Mouse (Mus musculus) layer of hippocampus, adult 9-10 months (tissue): ENCODE results near the gene Kirrel.

Experiments used
- DNase-seq: peaks from one replicate; pipeline ENCODE4 v3.0.0; 2022; ENCODE audit warnings: low spot score

Kirrel gene

GRCm38 (mm10) chr3:87174096-87174768, at the start of gene Kirrel:
TSS of gene Kirrel (minus strand) at chr3:87174747.
- DNase-seq, result no peak

GRCm38 (mm10) chr3:87223636-87224035, 49.1 kb upstream of the Kirrel start:
- DNase-seq, result no peak

DNA sequence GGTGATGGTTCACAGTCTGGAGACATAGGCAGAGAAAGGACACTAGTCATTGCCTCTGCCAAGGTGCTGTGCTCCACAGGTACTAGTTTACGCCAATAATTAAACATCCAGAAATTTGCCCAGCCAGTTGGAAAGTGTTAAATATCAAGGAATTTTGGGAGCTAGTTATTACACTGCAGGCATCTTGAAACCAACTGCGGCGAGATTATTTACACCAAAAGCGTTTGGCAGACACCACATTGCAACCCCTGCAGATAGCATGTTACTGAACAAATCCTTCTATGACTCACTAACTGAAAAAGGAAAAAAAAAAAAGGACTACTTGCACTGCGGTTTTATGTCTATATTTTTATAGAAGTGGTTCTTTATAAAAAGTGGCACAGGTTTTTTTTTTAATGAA, 47.8 kb upstream of the Kirrel start:
- no peak for DNase-seq

- no peak for DNase-seq
Measured at GRCm38 (mm10) chr3:87215176-87215575, 40.6 kb upstream of the Kirrel start.

GRCm38 (mm10) chr3:87214221-87214864, 39.8 kb upstream of the Kirrel start:
- DNase-seq, result peak; percentile 0

DNA sequence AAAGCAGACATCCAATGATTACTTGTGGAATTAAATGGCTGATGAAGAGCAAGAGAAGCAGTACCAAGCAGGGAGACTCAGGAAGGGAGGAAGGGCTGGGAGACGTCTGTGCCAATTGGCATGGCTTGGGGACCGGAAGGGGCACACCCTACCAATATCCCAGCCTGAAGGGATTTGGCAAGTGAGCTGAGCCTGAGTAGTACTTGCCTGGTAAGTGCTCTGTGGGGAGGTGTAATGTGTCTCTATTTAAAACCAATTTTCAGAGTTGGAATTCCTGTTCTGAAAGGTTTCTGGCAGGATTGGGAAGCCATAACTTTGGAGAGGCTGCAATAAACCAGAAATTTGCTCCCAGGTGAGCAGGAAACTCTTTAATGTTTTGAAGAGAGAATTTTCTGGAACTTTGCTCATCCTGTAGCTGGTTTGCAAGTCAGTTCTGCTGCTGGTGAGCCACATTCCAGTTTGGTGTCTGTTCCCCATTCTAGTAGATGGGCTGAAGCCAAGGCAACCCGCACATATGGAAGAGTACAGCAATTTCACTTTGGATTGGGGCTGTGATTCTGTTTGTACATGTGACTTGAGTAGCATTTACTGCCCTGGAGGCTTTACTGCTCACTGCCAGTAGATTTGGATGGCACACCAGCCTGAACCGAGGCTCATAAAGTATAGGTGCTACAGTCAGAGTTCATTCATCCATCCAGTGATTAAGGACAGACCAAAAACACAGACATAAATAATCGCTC, 32.0 kb upstream of the Kirrel start:
- DNase-seq, result no peak

DNA sequence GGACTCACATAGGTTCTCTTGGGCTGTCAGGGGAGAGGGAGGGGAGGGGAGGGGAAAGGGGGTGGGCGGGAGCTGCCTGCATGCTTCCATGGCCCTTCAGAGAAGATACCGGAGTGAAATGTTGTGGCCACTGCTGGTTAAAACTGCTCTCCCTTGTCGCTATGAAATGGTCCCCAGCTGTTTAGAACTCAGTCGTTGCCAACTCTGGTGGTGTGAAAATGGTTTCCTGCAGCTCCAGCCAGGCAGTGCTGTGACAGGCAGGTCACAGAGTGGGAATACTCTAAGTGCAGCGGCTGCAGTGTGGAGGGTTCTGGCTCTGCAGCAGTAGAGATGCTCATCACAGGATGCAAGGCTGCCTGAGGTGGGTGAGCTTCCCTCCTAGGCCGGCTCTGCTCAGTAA, 22.1 kb upstream of the Kirrel start:
- no peak for DNase-seq

GRCm38 (mm10) chr3:87195041-87195440, 20.5 kb upstream of the Kirrel start:
- DNase-seq, result no peak

- DNase-seq, result no peak
Measured at GRCm38 (mm10) chr3:87194591-87194990, 20.0 kb upstream of the Kirrel start.

DNA sequence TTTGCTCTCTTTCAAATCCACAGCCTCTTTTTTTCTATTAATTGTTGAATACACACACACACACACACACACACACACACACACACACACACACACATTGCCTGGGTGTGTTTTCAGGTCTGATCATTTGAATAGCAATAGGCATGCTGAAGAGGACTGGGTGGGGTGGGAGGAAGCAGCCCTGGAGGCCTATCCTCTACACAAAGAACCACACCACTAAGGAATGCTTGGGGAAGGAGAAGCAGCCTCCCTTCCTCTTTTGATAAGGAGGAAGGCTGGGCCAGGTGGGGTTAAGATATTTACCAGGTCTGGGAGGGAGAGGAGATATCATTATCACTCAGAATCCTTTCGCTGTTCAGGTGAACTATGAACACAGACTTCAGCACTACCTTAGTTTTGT, 19.2 kb upstream of the Kirrel start:
- no peak for DNase-seq

DNA sequence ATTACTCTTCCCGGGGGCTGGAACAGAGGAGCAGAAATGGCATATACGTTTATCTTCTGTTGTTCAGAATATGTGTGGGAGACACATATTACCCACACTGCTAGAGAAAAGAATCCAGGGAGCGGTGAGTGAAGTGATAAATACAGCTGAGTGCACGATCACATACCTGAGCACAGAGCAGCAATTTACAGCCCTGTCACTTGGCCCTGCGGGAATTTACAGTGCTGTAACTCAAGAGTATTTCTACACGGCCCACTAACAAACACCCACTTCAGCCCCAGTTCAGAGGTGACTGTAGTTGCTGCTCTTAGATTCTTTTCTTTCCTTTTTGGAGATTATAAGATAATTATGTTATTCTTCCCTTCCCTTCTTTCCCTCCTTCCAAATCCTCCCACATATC, 18.8 kb upstream of the Kirrel start:
- DNase-seq, result no peak

GRCm38 (mm10) chr3:87176687-87177086, 2.1 kb upstream of the Kirrel start:
- DNase-seq, result no peak

GRCm38 (mm10) chr3:87175438-87175815, 880 bp upstream of the Kirrel start:
- no peak for DNase-seq

DNA sequence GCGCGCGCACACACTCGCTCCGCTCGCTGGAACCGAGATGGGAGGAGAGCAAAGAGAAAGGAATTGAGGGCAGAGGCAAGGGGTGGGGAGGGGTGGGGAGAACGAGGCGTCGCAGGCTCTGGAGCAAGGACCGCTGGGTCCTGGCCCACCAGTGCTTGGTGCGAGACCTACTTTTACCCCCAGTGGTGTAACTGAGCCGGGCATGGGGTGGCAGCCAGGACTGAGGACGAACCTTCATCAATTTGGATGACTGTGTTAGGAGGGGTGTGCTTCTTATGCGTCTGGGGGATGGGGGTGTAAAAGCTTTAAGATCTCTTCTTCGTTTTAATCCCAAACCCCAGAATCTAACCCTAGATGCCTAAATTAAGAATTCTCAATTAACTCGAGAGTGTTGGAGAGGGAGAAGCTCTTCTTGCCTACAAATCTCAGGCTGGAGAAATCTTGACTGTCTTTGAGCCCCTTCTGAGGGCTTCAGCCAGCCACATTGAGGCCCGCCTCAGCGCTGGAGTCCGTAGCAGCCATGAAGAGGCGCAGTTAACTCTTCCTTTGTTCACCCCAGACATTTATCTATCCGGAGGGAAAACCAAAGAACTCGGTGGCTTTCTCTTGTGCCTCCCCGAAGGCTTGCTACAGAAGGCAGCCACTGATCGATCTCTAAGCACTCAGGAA, 356 bp upstream of the Kirrel start:
- DNase-seq, result no peak

- no peak for DNase-seq
Measured at GRCm38 (mm10) chr3:87173486-87174085, 961 bp downstream of the Kirrel start.

DNA sequence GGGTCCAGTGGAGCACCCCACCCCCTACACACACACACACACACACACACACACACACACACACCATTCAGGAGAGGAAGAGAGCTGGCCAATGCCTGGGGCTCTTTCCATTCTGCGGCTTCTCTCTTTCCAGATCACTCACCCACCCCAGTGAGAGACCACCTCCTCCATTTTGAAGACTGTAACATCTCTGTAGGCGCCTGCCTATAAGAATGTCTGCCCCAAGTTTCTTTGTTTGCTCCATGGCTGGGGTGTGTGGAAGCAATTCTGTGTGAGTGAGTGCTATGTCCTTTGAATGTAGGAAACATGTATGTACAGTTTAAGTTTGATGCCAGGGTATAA, 1.5 kb downstream of the Kirrel start:
- DNase-seq, result no peak

DNA sequence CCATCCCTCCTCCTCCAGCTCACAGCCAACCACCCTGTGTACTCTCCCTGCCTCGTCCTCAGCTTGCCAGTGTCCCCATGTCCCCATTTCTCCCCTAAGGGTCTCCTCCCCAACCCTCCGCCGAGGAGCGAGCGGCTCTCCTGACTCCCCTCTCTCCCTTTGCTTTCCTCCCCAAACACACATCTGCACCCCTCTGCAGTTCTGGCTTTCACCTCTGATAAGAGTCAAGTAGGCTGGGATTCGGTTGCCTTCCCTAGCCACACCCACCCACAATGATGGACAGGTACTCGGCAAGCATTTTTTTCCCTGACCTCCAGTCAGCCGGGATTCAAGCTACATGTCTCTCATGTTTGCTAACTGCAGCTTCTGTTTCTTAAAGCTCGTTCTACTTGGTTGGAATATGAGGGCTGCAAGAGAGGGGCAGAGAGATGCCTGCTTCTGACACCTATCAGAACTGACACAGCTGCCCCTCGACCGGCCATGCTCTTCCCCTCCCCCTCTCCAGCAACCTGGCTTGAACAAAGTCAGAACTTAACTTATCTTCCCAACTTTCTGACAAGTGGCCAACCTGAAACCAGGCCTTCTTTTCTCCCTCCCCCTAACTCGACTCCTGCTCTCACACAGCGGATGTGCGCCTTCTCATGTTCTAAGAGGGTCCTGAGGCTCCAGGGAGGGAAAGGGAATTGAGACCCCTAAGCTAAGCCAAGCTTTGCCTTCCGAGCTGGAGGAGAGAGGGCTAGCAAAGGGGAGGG, 2.0 kb downstream of the Kirrel start:
- no peak for DNase-seq

GRCm38 (mm10) chr3:87171201-87172100, 3.1 kb downstream of the Kirrel start:
- DNase-seq, result no peak

- no peak for DNase-seq
Measured at GRCm38 (mm10) chr3:87169402-87170015, 5.0 kb downstream of the Kirrel start.

DNA sequence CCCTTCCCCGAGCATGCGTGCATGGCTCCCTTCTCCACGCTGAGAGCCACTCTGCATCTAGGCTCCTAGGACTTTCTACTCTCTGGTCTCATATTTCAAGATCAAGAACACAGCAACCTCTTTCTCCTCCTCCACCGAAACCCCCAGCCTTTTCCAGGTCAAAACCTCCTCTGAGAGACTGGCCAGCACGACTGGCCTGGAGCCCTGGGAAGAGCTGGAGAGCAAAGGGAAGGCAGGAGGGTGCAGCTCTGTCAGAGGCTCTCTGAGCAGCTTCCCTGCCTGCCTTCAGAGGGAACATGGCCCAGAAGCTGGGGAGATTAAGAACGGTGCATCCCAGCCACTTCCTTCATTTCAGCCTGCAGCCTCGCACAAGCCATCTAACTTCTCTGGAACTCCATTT, 5.8 kb downstream of the Kirrel start:
- no peak for DNase-seq
